Mouse (Mus musculus): ENCODE measurements around the gene AF366264. TPM values are rescaled to one million over a fixed set of nuclear protein-coding genes. Genes with fewer than 3 reads are reported as not detected.

Gene AF366264
- total and polyA plus RNA-seq, 3 experiments = not detected

DNA sequence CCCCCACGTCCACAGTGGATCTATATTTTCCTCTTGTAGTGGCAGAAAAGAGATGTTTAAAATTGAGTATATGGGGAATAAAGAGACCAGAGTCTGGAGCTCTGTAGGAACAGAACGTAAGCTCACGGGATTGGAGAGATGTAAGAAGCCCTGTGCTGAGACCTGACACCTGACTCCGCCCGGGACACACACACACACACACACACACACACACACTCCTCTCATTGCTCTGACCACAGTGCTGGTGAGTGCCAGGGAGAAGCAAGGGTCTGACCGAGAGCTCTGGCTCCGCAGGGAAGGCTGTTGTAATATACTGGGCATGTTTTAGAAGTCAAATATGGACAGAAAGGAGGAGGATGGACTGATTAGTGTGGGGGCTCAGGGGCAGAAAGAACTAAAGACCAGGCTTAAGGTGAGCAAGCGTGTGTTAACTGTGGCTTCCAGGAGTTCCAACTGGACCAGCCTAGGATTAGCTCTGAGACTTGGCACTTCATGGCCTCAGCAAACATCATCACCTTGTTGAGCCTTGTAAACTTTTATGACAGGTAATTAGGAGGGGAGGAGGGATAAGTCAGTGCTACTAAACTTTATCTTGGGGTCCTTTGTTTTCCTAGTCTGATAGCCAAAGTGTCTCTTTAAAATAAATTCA lies 45.0 kb downstream of the AF366264 start:
- Histone ChIP-seq H3K36me3 (ENCODE audit: control insufficient read depth in 1 of 2, insufficient read depth in 2 of 2, low read length in 2 of 2) (no peaks in the 10 kb centered on the region; a peak in 1 of 4 replicates), H3K4me3 (ENCODE audit: control insufficient read depth in 1 of 2, insufficient read depth in 1 of 2, low read depth in 2 of 2, low read length in 2 of 2) (no peak overlapping the region), H3K27me3 (ENCODE audit: control insufficient read depth in 1 of 2, insufficient read depth in 2 of 2, low read length in 2 of 2) (no peaks in the 10 kb centered on the region), H3K4me1 (ENCODE audit: control insufficient read depth in 1 of 2, insufficient read depth in 2 of 2, low read length in 2 of 2) (no peaks in the 10 kb centered on the region), H3K79me2 (ENCODE audit: control insufficient read depth, insufficient read depth, low read length, poor library complexity) (0 out of 2 replicates have a peak, but pooled peaks cover 2% of the 10 kb centered on the region), H3K9ac (ENCODE audit: control insufficient read depth, low read depth, low read length, poor library complexity, severe bottlenecking) (no peak overlapping the region), H3K9me3 (replicated peaks; ENCODE audit: insufficient read depth, low read length) (no peaks in the 10 kb centered on the region), H3K27ac (ENCODE audit: control insufficient read depth, low read depth, low read length) (no peak overlapping the region)
- no peak for DNase-seq (ENCODE audit: low read depth, low spot score)
- TF ChIP-seq GABPA (IDR thresholded peaks at IDR 0.05; ENCODE audit: low read depth, low read length) = no peak

GRCm38 (mm10) chr8:13789606-13790005 lies 48.6 kb downstream of the AF366264 start:
- DNase-seq (ENCODE audit: low read depth, low spot score) = no peak
- peaks cover 11% of the 10 kb centered on the region for H3K79me2 ChIP-seq (ENCODE audit: control insufficient read depth, insufficient read depth, low read length, poor library complexity)
- H3K27me3 ChIP-seq (ENCODE audit: control insufficient read depth in 1 of 2, insufficient read depth in 2 of 2, low read length in 2 of 2) = no peaks in the 10 kb centered on the region
- H3K9ac ChIP-seq (ENCODE audit: control insufficient read depth, low read depth, low read length, poor library complexity, severe bottlenecking) = no peak overlapping the region
- TF ChIP-seq ZC3H11A (IDR thresholded peaks at IDR 0.05; ENCODE audit: low read depth, low read length) = no peak
- no peak for TF ChIP-seq USF1 (IDR thresholded peaks at IDR 0.05; ENCODE audit: low read depth, low read length)
- TF ChIP-seq MEF2A (IDR thresholded peaks at IDR 0.05; ENCODE audit: extremely low read depth, insufficient replicate concordance, low read depth, low read length, poor library complexity, severe bottlenecking) = no peak
- no peak for TF ChIP-seq ZNF384 (IDR thresholded peaks at IDR 0.05; ENCODE audit: low read depth, low read length)
- no peak for TF ChIP-seq MAZ (IDR thresholded peaks at IDR 0.05; ENCODE audit: low read depth, low read length)
- no peak for TF ChIP-seq JUND (IDR thresholded peaks at IDR 0.05; ENCODE audit: low read depth, low read length)
- no peak for TF ChIP-seq TBP (IDR thresholded peaks at IDR 0.05; ENCODE audit: low read depth, low read length)
- TF ChIP-seq TAL1 (IDR thresholded peaks at IDR 0.05; ENCODE audit: low read length) = no peak
- no peak for TF ChIP-seq KAT2A (conservative IDR thresholded peaks at IDR 0.05; ENCODE audit: low read depth, low read length)
- no peak for TF ChIP-seq MAX (IDR thresholded peaks at IDR 0.05; ENCODE audit: low read length)
- no peak for TF ChIP-seq MYB (IDR thresholded peaks at IDR 0.05; ENCODE audit: low read depth, low read length)
- no peak for TF ChIP-seq ELF1 (IDR thresholded peaks at IDR 0.05; ENCODE audit: low read depth, low read length)
- H3K9me3 ChIP-seq (replicated peaks; ENCODE audit: insufficient read depth, low read length) = no peaks in the 10 kb centered on the region
- H3K27ac ChIP-seq (ENCODE audit: control insufficient read depth, low read depth, low read length) = no peak overlapping the region
- peaks cover 0 to 3% of the 10 kb centered on the region in 2 experiments; a peak in 2 of 4 replicates for H3K36me3 ChIP-seq (ENCODE audit: control insufficient read depth in 1 of 2, insufficient read depth in 2 of 2, low read length in 2 of 2)
- H3K4me1 ChIP-seq (ENCODE audit: control insufficient read depth in 1 of 2, insufficient read depth in 2 of 2, low read length in 2 of 2) = peaks cover 0 to 5% of the 10 kb centered on the region in 2 experiments; a peak in 2 of 4 replicates
- H3K4me3 ChIP-seq (ENCODE audit: control insufficient read depth in 1 of 2, insufficient read depth in 1 of 2, low read depth in 2 of 2, low read length in 2 of 2) = no peak overlapping the region

- peak; percentile 97 for DNase-seq (ENCODE audit: low read depth, low spot score)
- Histone ChIP-seq H3K9me3 (replicated peaks; ENCODE audit: insufficient read depth, low read length) (no peaks in the 10 kb centered on the region), H3K27ac (ENCODE audit: control insufficient read depth, low read depth, low read length) (peak overlapping the region; percentile 93)
- TF ChIP-seq MXI1 (IDR thresholded peaks at IDR 0.05; ENCODE audit: low read depth, low read length) = no peak
- TF ChIP-seq EP300 (IDR thresholded peaks at IDR 0.05; ENCODE audit: low read depth in 1 of 2, low read length in 2 of 2) = no peak
- TF ChIP-seq CTCF (IDR thresholded peaks at IDR 0.05 in 2 of 3, conservative IDR thresholded peaks at IDR 0.05 in 1 of 3; ENCODE audit: control insufficient read depth in 1 of 3, insufficient read depth in 1 of 3, low read depth in 2 of 3, low read length in 3 of 3, poor library complexity in 1 of 3, severe bottlenecking in 1 of 3) = peak; percentile 56 to 92 (median 78)
- TF ChIP-seq UBTF (IDR thresholded peaks at IDR 0.05; ENCODE audit: borderline replicate concordance, insufficient read depth, low read depth, low read length) = no peak
- TF ChIP-seq USF1 (IDR thresholded peaks at IDR 0.05; ENCODE audit: low read depth, low read length) = no peak
- no peak for TF ChIP-seq ZKSCAN1 (IDR thresholded peaks at IDR 0.05; ENCODE audit: low read depth, low read length)
- no peak for TF ChIP-seq JUND (IDR thresholded peaks at IDR 0.05; ENCODE audit: low read depth, low read length)
- TF ChIP-seq POLR2AphosphoS5 (IDR thresholded peaks at IDR 0.05; ENCODE audit: borderline replicate concordance, low read depth, low read length) = no peak
- TF ChIP-seq TAL1 (IDR thresholded peaks at IDR 0.05; ENCODE audit: low read length) = no peak
- TF ChIP-seq MAZ (IDR thresholded peaks at IDR 0.05; ENCODE audit: low read depth, low read length) = peak; percentile 29; the same call in 1 of the 2 replicates
- no peak for TF ChIP-seq KAT2A (conservative IDR thresholded peaks at IDR 0.05; ENCODE audit: low read depth, low read length)
- no peak for TF ChIP-seq MYC (IDR thresholded peaks at IDR 0.05; ENCODE audit: low read depth, low read length)
- TF ChIP-seq MYB (IDR thresholded peaks at IDR 0.05; ENCODE audit: low read depth, low read length) = no peak
- TF ChIP-seq MAFK (IDR thresholded peaks at IDR 0.05; ENCODE audit: borderline replicate concordance, low read depth, low read length) = no peak
- TF ChIP-seq MEF2A (IDR thresholded peaks at IDR 0.05; ENCODE audit: extremely low read depth, insufficient replicate concordance, low read depth, low read length, poor library complexity, severe bottlenecking) = no peak
- TF ChIP-seq ELF1 (IDR thresholded peaks at IDR 0.05; ENCODE audit: low read depth, low read length) = no peak
- no peak for TF ChIP-seq RCOR1 (IDR thresholded peaks at IDR 0.05; ENCODE audit: low read depth, low read length)
Observed at GRCm38 (mm10) chr8:13785764-13786299, 52.4 kb downstream of the AF366264 start.

More at GRCm38 (mm10) chr8:13785764-13786299, 52.4 kb downstream of the AF366264 start:
- Histone ChIP-seq H3K27me3 (ENCODE audit: control insufficient read depth in 1 of 2, insufficient read depth in 2 of 2, low read length in 2 of 2) (no peaks in the 10 kb centered on the region), H3K79me2 (ENCODE audit: control insufficient read depth, insufficient read depth, low read length, poor library complexity) (peaks cover 11% of the 10 kb centered on the region), H3K36me3 (ENCODE audit: control insufficient read depth in 1 of 2, insufficient read depth in 2 of 2, low read length in 2 of 2) (peaks cover 0 to 9% of the 10 kb centered on the region in 2 experiments; a peak in 2 of 4 replicates), H3K9ac (ENCODE audit: control insufficient read depth, low read depth, low read length, poor library complexity, severe bottlenecking) (peak overlapping the region; percentile 98), H3K4me1 (ENCODE audit: control insufficient read depth in 1 of 2, insufficient read depth in 2 of 2, low read length in 2 of 2) (peaks cover 0 to 10% of the 10 kb centered on the region in 2 experiments; a peak in 2 of 4 replicates), H3K4me3 (ENCODE audit: control insufficient read depth in 1 of 2, insufficient read depth in 1 of 2, low read depth in 2 of 2, low read length in 2 of 2) (peak overlapping the region; percentile 64 to 82)

Data from MEL (cell line).